Mouse (Mus musculus): ENCODE data around the gene Spib. TPM values are rescaled to one million over a fixed set of nuclear protein-coding genes. Genes with fewer than 3 reads are reported as not detected.

Gene Spib
- total RNA-seq (2014; rRNA removed) (0.18 and 0.81 TPM in 2 replicates), polyA plus RNA-seq (2012; rRNA removed) (0.56 and 1.9 TPM in 2 replicates)

DNA sequence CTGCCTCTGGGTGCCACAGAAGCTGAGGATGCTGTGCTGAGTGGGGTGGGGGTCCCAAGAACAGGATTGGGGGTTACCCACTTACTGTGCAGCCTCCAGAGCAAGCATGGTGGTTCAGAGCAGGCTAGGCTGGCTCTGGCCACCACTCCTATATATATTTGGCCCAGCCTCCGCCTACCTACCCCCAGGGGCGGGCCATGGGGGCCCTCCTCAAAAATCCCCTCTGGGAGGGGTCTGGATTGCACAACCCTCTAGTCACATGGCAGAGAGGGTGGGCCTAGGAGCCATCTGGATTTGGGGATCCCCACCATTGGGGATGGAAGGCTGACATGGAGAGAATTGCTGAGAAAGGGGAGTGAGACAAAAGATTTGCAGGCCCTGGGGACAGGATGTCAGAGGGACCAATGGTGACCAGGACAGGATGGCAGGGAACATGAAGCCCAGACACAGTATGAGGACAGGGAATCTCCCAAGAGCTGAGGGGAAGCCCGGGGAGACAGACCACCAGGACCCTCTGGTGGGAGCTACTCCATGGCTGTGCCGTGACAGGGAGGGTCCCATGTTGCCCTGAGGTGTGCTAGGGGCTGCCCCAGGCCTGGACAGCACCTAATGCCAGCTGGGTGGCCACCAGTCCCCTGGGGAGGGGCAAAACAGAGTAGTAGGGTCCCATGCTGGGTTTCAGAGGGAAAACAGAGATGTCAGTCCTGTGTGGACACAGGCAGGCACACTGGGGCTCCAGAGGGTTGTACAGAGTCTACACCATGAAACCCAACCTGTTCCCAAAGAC, at the start of gene Spib:
TSS of gene Spib (minus strand) at position 126 of the 787 bp plus-strand sequence.
- no peak within 1 kb of the TSS for H3K9ac ChIP-seq (ENCODE audit: low read depth, low read length)
- H3K36me3 ChIP-seq (ENCODE audit: control insufficient read depth, insufficient read depth, low read length), result no peaks in the 10 kb centered on the region
- H3K4me1 ChIP-seq (ENCODE audit: control insufficient read depth, insufficient read depth, low read length), result no peaks in the 10 kb centered on the region
- DNase-seq (ENCODE audit: extremely low read depth, low read depth, low spot score), result no peak
- no peaks in the 10 kb centered on the region for H3K79me2 ChIP-seq (ENCODE audit: control insufficient read depth, insufficient read depth, low read length)
- TF ChIP-seq POLR2A (IDR thresholded peaks at IDR 0.05; ENCODE audit: extremely low read depth, insufficient read depth, low read length), result no peak
- no peak for TF ChIP-seq CTCF (IDR thresholded peaks at IDR 0.05; ENCODE audit: low read depth, low read length)
- no peak within 1 kb of the TSS for H3K4me3 ChIP-seq (ENCODE audit: insufficient read depth, low read depth, low read length)
- 83% methylated on average over 4 of the region's 4 CpGs for WGBS
- H3K27ac ChIP-seq (replicated peaks; ENCODE audit: insufficient read depth, low read depth, low read length), result no peak within 1 kb of the TSS
- H3K27me3 ChIP-seq (ENCODE audit: control insufficient read depth, insufficient read depth, low read length), result no peaks in the 10 kb centered on the region

DNA sequence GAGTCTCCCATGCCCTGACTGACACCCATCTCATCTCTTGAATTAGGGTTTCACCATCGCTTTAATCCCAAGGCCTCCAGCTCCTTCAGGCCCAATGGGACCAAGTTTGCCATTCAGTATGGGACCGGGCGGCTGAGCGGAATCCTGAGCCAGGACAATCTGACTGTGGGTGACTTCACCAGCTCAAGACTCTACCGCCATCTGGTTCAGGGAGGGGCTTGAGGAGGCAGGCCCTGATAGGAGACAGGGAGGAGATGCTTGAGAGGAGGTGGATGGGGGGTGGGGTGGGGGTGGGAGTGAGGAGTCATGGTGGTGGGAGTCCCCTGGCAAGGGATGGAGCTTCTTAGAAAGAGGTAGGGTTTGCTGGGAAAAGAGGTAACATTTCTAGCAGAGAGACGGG, 49.8 kb upstream of the Spib start:
- no peaks in the 10 kb centered on the region for H3K36me3 ChIP-seq (ENCODE audit: control insufficient read depth, insufficient read depth, low read length)
- no peak overlapping the region for H3K27ac ChIP-seq (replicated peaks; ENCODE audit: insufficient read depth, low read depth, low read length)
- no peaks in the 10 kb centered on the region for H3K79me2 ChIP-seq (ENCODE audit: control insufficient read depth, insufficient read depth, low read length)
- H3K27me3 ChIP-seq (ENCODE audit: control insufficient read depth, insufficient read depth, low read length), result peaks cover 4% of the 10 kb centered on the region; the same call in 1 of the 2 replicates
- no peak for DNase-seq (ENCODE audit: extremely low read depth, low read depth, low spot score)
- no peak for TF ChIP-seq POLR2A (IDR thresholded peaks at IDR 0.05; ENCODE audit: extremely low read depth, insufficient read depth, low read length)
- no peak for TF ChIP-seq CTCF (IDR thresholded peaks at IDR 0.05; ENCODE audit: low read depth, low read length)
- H3K9ac ChIP-seq (ENCODE audit: low read depth, low read length), result no peak overlapping the region
- WGBS, result 80% methylated on average over 6 of the region's 6 CpGs
- no peak overlapping the region for H3K4me3 ChIP-seq (ENCODE audit: insufficient read depth, low read depth, low read length)
- H3K4me1 ChIP-seq (ENCODE audit: control insufficient read depth, insufficient read depth, low read length), result no peaks in the 10 kb centered on the region

DNA sequence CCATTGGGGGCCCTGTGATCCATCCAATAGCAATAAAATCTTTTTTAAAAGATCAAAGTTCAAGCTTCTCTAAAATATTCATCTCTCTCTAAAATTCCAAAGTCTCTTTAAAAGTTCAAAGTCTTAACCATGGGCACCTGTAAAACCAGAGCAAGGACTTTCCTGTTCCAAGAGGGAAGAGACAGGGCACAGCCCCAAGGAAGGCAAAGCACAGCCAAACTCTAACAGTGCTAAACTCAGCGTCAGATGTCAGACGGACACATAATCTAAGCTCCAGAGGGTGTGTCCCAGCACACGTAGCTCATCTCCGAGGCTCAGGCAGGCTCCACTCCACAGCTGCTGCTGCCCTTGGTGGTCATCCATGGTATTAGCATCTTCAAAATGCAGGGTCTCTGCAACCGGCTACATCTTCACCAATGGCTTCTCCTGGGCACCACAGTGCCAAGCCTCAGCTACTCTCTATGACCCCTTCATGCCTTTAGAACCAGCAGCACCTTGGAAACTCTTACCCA, 44.5 kb upstream of the Spib start:
- WGBS, result 41% methylated on average over 5 of the region's 5 CpGs
- TF ChIP-seq POLR2A (IDR thresholded peaks at IDR 0.05; ENCODE audit: extremely low read depth, insufficient read depth, low read length), result no peak
- TF ChIP-seq CTCF (IDR thresholded peaks at IDR 0.05; ENCODE audit: low read depth, low read length), result no peak
- no peaks in the 10 kb centered on the region for H3K27me3 ChIP-seq (ENCODE audit: control insufficient read depth, insufficient read depth, low read length)
- no peaks in the 10 kb centered on the region for H3K79me2 ChIP-seq (ENCODE audit: control insufficient read depth, insufficient read depth, low read length)
- H3K36me3 ChIP-seq (ENCODE audit: control insufficient read depth, insufficient read depth, low read length), result no peaks in the 10 kb centered on the region
- no peak overlapping the region for H3K9ac ChIP-seq (ENCODE audit: low read depth, low read length)
- no peak overlapping the region for H3K27ac ChIP-seq (replicated peaks; ENCODE audit: insufficient read depth, low read depth, low read length)
- no peak for DNase-seq (ENCODE audit: extremely low read depth, low read depth, low spot score)
- no peaks in the 10 kb centered on the region for H3K4me1 ChIP-seq (ENCODE audit: control insufficient read depth, insufficient read depth, low read length)
- H3K4me3 ChIP-seq (ENCODE audit: insufficient read depth, low read depth, low read length), result no peak overlapping the region

DNA sequence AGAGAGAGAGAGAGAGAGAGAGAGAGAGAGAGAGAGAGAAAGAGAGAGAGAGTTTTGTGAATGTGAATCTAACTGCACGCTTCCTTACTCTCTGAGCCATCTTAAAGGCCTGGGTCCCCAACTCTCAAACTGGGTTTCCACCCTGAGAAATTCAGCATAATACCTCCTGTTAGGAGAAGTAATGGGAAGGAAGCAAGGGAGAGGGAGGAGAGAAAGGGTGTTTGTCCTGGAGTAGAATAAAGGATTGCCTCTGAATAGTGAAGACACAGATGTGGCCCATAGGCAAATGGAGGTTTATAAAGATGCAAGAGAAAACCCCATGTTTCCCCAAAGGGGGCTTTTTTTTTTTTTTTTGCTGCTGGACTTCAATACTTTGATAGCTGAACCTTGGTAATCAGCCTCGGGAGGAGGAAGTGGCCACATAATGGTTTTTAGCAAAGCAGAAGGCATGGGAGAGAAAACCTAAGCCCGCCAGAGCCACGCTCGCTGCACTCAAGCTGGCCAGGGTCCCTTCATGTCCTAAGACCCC, 41.1 kb upstream of the Spib start:
- no peak overlapping the region for H3K4me3 ChIP-seq (ENCODE audit: insufficient read depth, low read depth, low read length)
- H3K4me1 ChIP-seq (ENCODE audit: control insufficient read depth, insufficient read depth, low read length), result no peaks in the 10 kb centered on the region
- no peak for DNase-seq (ENCODE audit: extremely low read depth, low read depth, low spot score)
- H3K9ac ChIP-seq (ENCODE audit: low read depth, low read length), result no peak overlapping the region
- H3K36me3 ChIP-seq (ENCODE audit: control insufficient read depth, insufficient read depth, low read length), result no peaks in the 10 kb centered on the region
- TF ChIP-seq CTCF (IDR thresholded peaks at IDR 0.05; ENCODE audit: low read depth, low read length) (no peak), POLR2A (IDR thresholded peaks at IDR 0.05; ENCODE audit: extremely low read depth, insufficient read depth, low read length) (no peak)
- 78% methylated on average over 5 of the region's 5 CpGs for WGBS
- no peaks in the 10 kb centered on the region for H3K27me3 ChIP-seq (ENCODE audit: control insufficient read depth, insufficient read depth, low read length)
- no peaks in the 10 kb centered on the region for H3K79me2 ChIP-seq (ENCODE audit: control insufficient read depth, insufficient read depth, low read length)
- H3K27ac ChIP-seq (replicated peaks; ENCODE audit: insufficient read depth, low read depth, low read length), result no peak overlapping the region

DNA sequence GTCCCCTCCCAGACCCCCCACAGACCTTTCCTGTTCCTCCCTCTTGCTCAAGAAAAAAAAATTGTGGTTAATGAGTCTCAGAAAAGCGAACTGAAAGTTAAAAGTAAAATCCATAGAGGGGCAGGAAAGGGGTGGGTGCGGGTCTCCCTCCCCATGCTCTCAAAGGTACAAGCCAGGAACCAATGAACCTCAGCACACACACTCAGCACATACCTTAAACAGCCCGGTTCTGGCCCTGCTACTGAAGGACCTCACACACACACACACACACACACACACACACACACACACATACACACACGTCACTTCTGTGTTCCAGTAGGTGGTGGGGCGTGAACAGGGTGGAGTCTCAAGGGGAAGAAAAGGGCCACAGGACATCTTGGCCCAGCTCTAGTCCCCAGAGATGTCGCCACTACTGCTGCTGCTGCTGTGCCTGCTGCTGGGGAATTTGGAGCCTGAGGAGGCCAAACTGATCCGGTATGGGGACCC, 40.4 kb upstream of the Spib start, which contains the start of gene Napsa:
TSS of gene Napsa (plus strand) at position 168 of the 489 bp plus-strand sequence.
- no peak within 1 kb of the TSS for H3K27ac ChIP-seq (replicated peaks; ENCODE audit: insufficient read depth, low read depth, low read length)
- no peaks in the 10 kb centered on the region for H3K79me2 ChIP-seq (ENCODE audit: control insufficient read depth, insufficient read depth, low read length)
- H3K4me3 ChIP-seq (ENCODE audit: insufficient read depth, low read depth, low read length), result no peak within 1 kb of the TSS
- no peak within 1 kb of the TSS for H3K9ac ChIP-seq (ENCODE audit: low read depth, low read length)
- no peak for DNase-seq (ENCODE audit: extremely low read depth, low read depth, low spot score)
- TF ChIP-seq CTCF (IDR thresholded peaks at IDR 0.05; ENCODE audit: low read depth, low read length), result no peak
- no peak for TF ChIP-seq POLR2A (IDR thresholded peaks at IDR 0.05; ENCODE audit: extremely low read depth, insufficient read depth, low read length)
- no peaks in the 10 kb centered on the region for H3K4me1 ChIP-seq (ENCODE audit: control insufficient read depth, insufficient read depth, low read length)
- WGBS, result 47% methylated on average over 7 of the region's 7 CpGs
- H3K27me3 ChIP-seq (ENCODE audit: control insufficient read depth, insufficient read depth, low read length), result no peaks in the 10 kb centered on the region
- no peaks in the 10 kb centered on the region for H3K36me3 ChIP-seq (ENCODE audit: control insufficient read depth, insufficient read depth, low read length)
